Mouse (Mus musculus): ENCODE data around the gene Fam172a. TPM values are rescaled to one million over a fixed set of nuclear protein-coding genes. Genes with fewer than 3 reads are reported as not detected.

The Fam172a gene
- total RNA-seq, 2 experiments from 2014 or later: 19.3 to 21.6 TPM

DNA sequence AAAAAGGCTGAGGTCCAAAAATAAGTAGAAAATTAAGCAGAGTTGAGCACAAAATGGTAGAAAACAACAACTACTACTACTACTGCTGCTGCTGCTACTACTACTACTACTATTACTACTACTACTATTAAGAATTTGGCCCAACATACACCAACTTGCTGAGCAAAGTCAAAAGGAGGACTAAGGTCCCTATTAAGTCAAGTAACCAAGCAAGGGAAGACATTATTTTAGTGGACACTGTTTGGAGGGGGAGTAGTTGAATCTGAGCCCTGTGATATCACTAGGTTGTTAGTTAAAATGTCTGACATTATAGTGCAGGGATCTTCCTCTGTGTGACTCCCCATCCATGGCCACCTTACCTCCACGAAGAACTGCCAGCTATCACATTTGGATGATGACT lies 476.2 kb downstream of the Fam172a start:
- no peak for DNase-seq (ENCODE audit: low spot score in 2 of 2)

DNA sequence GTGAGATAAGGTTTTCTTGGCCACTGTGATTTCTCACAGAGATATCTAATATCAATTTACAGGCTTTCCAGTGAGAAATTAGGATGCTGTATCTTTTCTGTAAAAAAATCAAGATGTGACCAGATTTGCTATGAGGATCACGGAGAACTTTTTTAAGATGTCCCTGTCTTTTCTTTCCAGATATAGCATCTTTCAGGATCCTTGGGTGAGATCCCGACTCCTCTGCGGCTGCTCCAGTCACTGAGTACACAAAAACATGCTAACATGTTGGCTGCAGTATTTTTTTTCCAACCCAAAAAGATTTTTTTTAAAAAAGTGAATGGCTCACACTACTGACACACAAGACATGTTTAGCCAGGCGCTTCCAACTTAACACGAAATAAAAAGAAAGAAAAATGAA lies 476.9 kb downstream of the Fam172a start:
- DNase-seq (ENCODE audit: low spot score in 2 of 2): no peak

DNA sequence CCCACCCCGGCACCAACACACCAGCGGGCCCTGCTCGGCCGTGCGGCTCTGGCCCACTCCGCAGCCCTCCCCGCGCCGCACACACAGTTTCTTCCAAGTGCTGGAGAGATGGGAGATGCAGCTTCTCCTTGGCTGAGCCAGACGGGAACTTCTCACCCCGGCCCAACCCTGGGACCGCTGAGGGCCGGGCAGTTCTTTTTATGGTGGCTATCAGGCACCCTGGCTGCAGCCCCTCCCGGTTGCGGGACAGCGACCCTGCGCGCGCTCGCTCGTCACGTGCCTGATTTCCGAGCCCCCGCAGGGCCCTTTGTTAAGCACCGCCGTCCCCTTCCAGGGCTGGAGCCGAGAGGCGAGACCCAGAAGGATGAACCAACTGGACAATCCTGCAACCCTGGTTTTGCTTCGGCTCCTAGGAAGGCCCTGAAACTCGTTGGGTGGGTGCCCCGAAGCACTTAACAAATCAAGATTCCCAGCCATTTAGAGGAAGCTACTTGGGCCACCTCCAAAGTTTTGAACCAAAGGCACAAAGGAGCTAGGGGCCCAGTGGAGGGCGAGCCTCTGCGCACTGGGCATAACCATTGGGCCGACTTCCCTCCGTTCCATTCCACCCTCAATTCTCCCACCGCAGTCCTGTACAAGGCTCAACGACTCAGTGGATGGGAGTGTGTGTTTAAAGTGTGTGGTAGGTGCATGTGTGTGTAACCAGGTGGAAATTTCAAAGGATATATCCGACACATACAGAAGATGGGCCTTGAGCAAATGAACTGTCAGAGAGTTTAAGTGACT lies 477.7 kb downstream of the Fam172a start:
- DNase-seq (ENCODE audit: low spot score in 2 of 2): no peak

DNA sequence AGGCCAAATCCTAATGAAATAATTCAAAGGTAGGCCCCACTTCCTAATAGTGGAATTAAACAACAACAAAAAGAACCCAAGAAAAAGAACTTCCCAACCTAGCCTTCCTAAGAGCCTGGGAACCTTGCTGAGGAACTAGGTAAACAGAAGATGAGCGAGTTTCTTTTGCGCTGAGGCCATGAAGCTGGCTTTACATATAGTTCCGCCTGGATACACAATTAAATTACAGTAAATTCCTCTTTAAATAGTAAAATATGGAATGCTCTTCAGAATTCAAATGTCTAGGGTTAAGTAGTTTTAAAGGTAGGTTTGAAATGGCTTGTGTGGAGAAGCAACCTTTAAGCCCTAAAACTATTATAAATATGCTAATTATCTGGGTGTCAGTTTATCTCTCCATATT lies 478.4 kb downstream of the Fam172a start:
- no peak for DNase-seq (ENCODE audit: low spot score in 2 of 2)

DNA sequence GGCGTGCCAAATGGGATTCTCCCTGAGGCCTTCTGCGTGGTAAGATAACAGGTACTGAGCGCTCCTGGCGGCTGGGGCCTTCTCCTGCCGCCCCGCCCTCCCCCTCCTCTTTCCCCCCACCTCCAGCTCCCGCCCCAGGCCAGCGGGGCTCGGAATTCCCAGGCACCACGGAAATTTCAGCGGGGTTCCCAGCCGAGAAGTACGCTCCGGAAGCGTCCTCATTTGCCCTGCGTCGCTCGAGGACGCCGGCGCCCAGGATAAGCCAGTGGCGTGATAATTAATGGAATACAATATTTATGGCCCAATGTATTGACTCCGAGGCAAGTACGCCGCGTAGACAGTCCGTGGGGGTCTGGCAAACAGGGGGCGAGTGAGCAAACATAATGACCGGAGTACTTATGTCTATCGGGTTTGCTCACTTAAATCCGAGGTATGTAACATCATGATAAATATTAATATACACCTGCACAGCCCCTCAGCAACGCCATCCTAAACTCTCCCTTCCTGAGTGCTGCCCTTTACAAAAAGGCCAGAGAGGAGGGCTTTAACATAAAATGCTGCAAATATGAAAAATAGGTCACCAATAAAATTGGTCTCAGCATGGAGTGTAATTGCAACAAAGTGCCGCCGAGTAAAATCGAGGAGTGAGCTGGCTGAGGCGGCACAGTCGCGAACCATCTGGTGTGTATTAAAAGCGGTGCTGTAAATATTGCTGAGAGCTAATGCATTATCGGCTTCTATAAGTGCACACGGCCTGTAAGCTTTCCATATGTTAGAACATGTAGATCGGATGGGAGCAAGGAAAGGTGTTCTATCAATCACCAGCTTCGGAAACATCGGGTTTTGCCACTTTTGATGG lies 479.5 kb downstream of the Fam172a start:
- DNase-seq (ENCODE audit: low spot score in 2 of 2): no peak

DNA sequence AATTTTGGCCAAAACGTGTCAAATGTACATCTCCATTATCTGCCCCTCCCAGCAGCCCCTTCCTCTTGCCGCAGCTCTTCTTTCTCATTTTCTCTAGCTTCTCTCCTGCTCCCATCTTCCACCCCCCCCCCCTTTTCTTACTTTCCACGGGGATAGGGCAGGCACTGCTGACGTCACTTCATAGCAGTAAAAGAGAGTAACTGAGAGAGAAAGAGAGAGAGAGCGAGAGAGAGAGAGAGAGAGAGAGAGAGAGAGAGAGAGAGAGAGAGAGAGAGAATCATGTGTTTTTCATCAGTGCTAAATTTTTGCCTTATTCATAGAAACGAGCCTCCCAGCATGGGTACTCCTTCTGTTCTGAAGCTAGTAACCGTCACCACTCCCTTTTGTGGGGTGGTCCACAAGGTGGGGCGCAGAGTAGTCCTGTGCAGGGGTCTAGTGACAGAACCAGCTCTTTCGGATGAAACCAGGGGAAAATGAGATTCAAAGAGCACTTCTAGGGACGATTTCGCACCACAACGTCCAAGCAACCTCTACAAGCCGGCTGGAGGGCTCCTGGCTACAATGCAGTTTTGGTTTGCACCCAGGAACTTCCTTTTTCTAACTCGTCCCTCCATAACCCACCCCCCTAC lies 480.2 kb downstream of the Fam172a start:
- DNase-seq (ENCODE audit: low spot score in 2 of 2): no peak

DNA sequence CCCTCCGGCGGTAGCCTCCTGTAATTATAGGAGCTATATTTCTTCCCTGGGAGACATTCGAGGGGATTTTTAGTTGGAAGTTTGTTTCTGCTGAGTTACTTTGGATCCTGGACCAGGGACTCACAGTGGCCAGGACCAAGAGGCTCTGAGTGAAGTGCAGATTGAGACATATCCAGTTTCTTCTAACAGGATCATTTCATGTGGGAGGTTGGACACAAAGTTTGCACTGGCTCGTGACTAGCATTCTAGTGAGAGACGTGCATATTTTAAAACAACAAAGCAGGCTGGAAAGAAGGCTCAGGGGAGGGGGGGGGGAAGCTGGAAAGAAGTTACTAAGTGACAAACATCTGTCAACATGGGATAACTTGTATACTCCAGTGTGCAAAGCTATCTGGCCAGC lies 481.2 kb downstream of the Fam172a start:
- DNase-seq (ENCODE audit: low spot score in 2 of 2): no peak

DNA sequence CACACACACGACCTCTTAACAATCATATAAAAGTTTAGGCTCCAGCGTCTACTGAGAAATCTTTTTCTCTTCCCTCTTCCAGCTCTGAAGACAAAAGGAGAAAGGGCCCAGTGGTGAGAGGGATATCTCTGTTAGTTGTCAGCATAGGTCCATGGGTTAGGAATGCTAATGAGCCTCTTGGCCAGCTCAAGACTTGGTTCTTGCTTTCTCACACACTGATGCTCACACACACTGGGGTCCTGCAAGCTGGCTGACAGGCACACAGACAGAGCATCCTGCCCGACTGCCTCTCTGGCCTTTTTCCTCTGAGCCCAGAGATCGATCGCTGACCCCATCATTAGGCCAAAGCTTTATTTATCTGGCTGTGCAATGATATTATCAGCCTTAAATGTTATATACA lies 482.2 kb downstream of the Fam172a start:
- DNase-seq (ENCODE audit: low spot score in 2 of 2): no peak

DNA sequence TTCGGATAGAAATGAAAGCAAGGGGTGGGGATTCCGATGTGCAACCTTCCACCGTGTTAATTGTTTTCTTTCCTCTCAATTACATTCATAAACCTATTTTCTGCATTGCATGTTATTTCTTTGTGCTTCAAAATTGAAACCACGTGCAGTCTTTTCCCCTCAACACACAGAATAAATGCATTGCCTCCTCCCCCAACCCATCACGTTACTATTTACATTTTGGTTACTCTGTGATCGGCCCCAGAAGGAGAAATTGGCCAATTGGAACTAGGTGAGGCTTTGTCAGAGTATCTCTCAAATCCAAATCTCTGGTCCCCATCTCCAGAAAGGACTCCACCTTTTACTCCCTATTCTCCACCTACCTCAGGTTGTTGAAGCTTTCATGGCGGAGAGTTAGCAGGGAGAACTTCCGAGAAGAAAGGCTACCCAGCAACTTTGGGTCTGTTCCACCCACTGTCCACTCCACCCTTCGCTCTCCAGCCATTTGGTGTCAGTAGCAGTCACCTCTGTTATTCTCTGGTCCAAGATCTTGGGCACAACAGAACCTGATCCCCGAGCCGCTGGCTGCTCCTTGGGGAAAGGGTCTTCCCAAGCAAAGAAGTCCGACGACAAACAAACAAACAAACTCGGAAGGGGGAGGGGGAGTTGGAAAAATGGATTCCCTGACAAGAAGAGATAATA lies 483.1 kb downstream of the Fam172a start:
- no peak for DNase-seq (ENCODE audit: low spot score in 2 of 2)

DNA sequence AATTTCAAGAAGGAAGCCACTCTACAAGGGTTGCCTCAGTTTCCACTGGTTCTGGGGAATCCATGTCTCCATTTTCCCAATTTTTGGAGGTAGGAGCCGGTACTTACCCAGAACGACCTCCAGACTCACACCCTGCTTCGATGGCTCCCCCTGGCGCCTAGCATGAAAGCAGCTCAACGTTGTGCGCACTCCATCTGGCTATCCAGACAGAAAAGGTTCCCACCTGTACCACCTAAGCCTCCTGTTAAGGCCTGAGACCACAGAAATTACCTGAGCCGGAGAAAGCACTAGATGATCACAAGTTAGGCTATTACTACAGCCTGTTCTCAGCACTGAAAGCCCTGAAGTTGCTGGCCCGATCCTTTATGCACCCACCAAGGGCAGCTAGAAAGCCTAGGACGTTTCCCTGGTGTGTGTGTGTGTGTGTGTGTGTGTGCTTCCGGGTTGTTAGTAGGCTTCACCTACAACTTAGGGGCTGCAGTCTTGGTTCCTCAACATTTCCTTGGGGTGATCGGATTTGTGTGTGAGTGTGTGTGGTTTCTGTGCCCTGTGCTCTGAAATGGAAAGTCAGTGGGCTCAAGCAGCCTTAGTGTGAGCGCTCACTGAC lies 484.6 kb downstream of the Fam172a start:
- no peak for DNase-seq (ENCODE audit: low spot score in 2 of 2)

DNA sequence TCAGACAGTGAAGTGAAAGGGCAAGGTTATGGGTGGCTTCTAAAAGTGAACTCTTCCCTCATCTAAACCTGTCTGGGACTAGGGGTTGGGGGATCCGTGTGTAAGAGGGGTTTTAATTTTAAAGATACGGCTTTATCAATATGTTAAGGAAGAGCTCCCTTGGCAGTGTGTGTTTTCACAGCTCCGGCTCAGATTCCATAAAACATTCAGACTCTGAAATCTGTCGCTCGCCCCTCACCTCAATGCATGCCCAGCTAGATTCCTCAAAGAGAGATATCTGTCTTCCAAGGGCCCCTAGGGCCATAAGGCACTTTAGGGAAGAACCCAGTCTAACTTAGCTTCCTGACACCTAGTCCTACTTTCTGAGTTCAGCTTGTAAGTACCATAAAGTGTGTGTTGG lies 486.0 kb downstream of the Fam172a start:
- no peak for DNase-seq (ENCODE audit: low spot score in 2 of 2)

DNA sequence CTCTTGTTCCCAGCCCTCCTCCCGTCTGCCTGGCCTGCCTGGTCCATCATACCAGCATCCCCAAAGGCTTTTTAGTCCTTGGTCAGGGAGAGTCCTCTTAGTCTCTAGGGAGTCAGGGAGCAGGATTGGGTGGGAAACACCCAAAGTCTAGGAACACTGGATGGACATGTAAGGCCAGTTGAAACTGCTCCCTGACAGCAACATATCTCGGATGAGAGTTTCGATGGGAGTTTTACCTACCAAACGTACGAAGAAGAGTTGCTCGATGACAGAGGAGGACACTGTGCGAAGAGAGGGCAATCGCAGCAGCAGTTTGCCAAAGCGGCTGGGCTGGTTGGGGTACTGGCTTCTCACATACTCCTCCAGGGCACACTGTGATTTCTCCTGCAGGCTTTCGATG lies 487.8 kb downstream of the Fam172a start:
- DNase-seq (ENCODE audit: low spot score in 2 of 2): no peak

DNA sequence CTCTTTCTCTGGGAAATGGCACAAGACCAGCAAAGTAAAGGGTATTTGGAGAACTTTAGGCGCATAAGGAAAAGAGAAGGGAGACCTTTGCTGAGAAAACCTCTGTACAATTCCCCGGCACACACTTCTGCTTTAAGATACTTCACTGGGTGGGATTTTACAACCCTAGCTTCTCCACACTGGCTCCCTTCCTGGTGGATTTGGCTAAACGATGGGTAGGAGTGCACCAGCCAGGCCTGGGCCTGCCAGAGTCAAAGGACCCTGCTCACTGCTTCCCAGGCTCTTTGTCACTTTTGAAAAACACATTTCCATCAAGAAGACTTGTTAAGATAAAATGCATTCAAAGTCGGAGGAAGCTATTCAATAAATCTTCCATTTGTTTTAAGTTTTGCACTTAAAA lies 491.4 kb downstream of the Fam172a start:
- no peak for DNase-seq (ENCODE audit: low spot score in 2 of 2)

DNA sequence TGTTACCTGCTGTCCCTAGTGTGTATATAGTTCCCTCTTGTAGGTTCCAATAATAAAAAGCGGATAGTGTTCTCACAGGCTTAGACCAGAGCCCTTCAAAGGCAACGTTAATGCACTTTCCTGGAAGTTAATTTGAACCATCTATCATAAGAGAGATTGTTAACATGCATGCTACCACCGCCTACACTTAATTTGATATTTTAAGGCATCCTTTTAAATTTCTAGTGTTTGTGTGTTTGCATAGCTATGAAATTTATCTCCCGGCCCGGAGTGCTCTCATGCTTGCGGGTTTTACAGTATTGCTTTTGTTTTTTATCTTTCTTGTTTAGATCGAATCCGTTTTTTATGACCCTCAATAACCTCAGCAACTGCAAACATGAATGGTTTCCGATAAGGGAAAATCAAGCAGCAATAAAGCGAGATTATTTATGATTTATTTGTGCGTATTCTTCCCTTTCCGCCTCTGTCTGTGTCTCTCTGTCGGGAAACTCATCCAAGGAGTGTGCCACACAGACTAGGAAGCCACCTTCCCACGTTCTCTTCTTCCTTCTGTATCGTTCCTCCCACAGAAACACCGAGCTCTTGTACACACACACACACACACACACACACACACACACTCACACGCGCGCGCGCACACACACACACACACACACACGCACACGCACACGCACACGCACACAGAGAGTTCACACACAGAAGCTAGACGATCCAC lies 492.5 kb downstream of the Fam172a start:
- DNase-seq (ENCODE audit: low spot score in 2 of 2): no peak

DNA sequence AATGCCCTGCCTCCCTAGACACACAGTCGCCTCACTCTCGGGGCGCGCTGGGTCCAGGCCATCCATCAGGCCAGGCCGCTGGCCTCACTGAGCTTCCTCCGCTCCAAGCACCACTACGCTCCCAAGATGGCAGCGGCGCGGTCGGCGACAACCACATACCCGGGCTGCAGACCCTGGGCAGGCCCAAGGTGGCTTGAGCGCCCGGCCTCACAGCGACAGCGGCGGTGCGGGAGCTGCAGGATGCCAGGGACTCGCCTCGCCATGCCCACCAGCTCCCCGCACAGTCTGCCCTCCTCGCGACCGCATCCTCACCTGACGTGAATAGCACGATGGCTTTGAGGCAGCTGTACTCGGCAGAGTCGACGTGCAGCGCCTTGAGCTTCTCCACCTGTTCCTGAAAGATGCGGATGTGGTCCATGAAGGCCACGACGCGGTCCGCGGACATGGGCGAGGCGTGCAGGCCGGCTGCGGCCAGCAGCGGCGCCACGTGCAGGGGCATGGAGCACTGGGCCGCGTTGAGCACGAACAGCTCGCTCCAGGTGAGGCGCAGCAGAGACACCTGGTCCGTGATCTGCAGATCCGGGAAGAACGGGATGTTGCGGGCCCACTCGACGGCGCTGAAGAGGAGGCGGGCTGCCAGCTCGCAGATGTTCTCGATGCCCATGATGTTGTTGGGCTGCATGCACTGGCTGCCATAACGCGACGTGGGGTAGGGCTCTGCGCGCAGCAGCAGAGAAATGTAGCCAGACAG lies 493.2 kb downstream of the Fam172a start:
- DNase-seq (ENCODE audit: low spot score in 2 of 2): peak; percentile 38 to 61

DNA sequence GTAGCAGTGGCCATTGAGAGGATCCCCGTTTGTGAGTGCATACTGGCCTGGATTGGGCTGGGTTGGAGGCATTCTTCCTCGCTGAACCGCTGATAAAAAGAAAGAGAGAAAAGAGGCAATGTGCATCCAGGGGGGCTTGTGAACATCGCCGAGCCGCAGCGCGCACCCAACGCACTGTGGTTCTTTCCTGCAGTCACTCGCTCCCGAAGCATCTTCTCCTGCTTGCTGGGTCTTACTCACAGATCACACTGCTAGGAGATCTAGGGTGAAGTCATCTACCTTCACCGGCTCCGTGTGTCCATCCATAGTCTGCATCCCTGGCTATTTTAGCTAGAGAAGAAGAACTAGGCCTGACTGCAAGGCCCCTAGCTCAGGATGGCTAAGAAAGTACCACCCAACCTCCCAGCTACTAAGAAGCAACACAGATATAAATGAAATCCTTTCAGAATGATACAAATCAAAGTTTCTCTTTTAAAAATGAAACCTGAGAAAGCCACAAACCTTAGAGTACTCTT lies 493.8 kb downstream of the Fam172a start:
- DNase-seq (ENCODE audit: low spot score in 2 of 2): no peak

DNA sequence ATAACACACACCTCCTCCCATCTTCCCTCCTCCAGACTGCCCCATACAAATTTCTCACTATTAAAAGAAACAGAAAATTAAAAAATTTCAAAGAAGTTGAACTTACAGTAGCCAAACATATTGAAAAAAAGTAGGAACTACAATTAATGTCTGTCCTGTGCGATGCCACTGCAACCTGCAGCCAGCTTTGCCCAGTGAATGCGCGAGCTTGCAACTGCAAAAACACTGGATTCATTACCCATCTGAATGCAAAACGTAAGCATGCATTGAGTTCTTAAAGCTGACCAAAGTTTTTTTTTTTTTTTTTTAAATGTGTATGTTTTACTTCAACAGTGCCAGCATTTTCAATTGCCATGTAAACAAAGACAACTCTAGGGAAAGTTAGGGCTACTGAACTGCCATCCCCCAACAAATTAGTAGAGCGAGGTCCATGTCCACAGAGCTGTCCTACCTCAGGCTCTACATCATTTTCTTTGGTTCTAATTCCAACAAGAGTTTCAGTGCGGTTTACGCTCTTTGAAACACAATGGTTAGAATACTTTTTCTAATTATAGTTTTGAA lies 494.5 kb downstream of the Fam172a start:
- DNase-seq (ENCODE audit: low spot score in 2 of 2): peak in 1 of 2 experiments; percentile 17

DNA sequence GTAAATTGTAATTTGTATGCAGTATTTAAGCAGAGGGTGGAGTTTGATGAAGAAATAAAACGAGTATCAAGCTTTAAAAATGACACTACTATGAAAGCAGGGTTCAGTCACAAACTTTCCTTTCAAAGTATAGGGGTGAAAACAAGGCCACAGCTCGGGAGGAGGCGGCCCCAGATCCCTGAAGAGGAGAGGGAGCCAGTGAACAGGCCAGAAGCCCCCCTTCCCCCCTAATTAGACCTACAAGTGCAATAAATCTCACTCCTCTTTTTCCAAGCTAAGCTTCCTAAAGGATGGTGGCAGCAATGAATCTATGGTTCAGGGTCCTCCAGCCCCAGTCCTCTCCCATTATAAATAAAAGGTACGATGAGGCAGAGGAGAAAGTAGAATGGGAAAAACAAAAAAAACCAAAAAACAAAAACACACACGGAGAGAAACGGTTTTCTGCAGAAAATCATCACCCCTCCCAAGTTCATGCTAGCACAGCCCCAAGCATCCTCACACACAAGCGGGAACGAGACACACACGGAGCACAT lies 495.5 kb downstream of the Fam172a start:
- DNase-seq (ENCODE audit: low spot score in 2 of 2): peak in 1 of 2 experiments; percentile 23
